Mouse (Mus musculus) right cerebral cortex, postnatal 36 days (tissue): ENCODE results near the gene Spem2.

Experiments used
- DNase-seq, 2 experiments: peaks; one replicate each; pipeline ENCODE4 v3.0.0; 2022; ENCODE audit warnings: low spot score in 2 of 2, mixed read lengths in 1 of 2

Spem2 gene

GRCm38 (mm10) chr11:69799394-69800137 is 18.7 kb downstream of the Spem2 start:
- DNase-seq, result no peak

GRCm38 (mm10) chr11:69797924-69798323 is 20.3 kb downstream of the Spem2 start:
- no peak for DNase-seq

GRCm38 (mm10) chr11:69795983-69796435 is 22.3 kb downstream of the Spem2 start:
- no peak for DNase-seq

DNA sequence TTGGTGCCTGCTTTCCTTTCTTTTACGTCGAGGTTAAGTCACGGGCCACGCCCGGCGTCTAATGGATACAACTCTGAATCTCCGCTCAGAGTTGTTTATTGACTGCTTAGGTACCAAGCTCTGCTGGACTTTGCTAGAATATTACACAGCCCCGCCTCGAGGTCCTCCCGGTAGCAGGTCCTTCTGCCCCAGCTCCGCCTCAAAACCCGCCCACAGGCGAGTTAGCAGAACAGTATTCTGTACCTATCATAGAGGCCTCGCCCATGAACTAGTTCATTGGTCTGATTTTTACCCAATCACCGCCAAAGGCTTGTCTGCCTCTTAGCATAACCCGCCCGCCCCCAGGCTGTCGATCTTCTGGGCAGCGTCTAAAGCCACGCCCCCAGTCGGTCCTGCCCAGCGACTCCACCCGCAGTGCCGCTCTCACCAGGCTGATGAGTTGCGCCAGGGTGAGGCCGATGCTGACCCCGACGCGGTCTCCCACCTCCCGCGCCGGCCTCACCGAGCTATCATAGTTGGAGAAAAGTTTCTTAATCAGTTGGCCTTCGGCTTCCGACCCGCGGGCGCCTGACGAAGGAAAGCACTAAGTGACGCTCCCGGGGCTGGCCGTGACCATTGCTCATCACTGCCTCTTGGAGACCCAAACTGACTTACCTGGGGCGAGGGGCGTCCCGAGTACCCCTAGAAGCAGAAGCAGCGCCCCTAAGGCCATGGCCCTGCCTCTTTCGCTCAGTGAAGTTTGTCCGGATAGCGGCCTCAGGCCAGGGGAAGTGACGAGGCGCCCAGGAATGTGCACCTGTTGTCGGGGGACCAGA is 22.9 kb downstream of the Spem2 start, which contains the start of gene Chrnb1:
Chrnb1 (minus strand) TSS at position 776 of the 815 bp plus-strand sequence.
- peak; percentile 87 to 92 for DNase-seq

GRCm38 (mm10) chr11:69793429-69793828 is 24.8 kb downstream of the Spem2 start:
- no peak for DNase-seq

- no peak for DNase-seq
These were observed 26.8 kb downstream of the Spem2 start for GRCm38 (mm10) chr11:69791420-69791819.

GRCm38 (mm10) chr11:69789431-69789830 is 28.8 kb downstream of the Spem2 start:
- DNase-seq, result no peak

DNA sequence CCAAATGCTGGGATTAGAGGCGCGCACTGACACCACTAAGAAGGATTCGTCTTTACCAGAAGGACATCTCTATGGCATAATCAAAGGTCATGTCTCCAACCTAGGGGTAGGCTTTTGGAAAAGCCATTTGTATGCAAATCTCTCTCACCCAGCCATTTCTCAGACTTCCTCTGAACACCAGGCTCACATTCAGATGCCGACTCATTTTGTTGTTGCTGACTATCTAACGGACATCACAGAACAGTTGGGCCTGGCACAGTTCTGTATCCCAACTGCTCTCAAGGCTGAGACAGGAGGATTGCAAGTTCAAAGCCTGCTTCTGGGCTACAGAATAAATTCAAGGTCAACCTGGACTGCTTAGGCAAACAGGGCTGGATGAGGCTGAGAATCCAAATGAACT is 31.0 kb downstream of the Spem2 start:
- DNase-seq, result no peak

- no peak for DNase-seq
These were observed 33.4 kb downstream of the Spem2 start for GRCm38 (mm10) chr11:69784793-69785272.

GRCm38 (mm10) chr11:69781828-69782227 is 36.4 kb downstream of the Spem2 start:
- no peak for DNase-seq

GRCm38 (mm10) chr11:69778985-69779384 is 39.3 kb downstream of the Spem2 start:
- DNase-seq, result no peak

DNA sequence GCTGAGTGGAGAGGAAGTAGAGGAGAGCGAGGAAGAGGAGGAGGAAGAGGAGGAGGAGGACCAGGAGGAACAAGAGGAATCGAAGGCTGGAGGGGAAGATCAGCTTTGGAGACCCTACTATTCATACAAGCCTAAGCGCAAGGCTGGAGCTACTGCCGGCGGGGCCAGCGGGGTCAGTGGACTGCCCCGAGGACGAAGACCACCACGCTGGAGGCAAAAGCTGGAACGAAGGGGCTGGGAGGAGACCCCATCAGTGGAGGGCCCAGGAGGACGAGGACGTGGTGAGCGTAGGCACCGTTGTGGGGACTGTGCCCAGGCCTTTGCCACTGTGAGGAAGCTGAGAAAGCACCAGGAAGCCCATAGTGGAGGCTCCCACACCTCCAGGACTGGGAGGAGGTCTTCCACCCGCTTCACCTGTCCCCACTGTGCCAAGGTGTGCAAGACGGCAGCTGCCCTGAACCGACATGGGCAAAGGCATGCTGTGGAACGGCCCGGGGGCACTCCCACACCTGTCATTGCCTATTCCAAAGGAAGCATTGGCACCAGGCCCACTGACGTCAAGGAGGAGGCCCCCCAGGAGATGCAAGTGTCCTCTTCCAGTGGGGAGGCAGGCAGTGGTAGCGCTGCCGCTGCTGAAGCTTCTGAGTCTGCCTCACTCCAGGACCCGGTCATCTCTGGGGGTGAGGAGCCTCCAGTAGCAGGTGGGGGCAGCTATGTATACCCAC is 39.8 kb downstream of the Spem2 start:
- DNase-seq, result no peak

DNA sequence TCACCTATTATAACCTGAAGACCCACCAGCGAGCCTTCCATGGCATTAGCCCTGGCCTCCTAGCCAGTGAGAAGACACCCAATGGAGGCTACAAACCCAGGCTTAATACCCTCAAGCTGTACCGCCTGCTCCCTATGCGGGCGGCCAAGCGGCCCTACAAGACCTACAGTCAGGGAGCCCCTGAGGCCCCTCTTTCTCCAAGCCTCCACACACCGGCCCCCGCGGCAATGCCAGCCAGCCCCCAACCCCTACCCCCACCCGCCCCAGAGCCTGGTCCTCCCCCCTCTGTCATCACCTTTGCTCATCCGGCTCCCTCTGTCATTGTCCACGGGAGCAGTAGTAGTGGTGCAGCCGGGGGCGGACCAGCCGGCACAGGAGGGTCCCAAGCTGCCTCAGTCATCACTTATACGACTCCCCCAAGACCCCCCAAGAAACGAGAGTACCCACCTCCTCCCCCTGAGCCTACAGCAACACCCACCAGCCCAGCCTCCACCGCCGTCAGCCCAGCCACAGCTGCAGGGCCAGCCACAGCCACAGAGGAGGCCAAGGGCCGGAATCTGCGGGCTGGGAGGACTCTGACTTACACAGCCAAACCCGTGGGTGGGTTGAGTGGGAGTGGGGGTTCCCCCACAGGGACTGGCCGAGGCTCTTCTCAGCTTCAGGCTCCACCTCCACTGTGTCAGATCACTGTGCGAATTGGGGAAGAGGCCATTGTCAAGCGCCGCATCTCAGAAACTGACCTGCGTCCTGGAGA is 40.6 kb downstream of the Spem2 start:
- DNase-seq, result no peak

- DNase-seq, result no peak
These were observed 41.8 kb downstream of the Spem2 start for GRCm38 (mm10) chr11:69776488-69776887.

DNA sequence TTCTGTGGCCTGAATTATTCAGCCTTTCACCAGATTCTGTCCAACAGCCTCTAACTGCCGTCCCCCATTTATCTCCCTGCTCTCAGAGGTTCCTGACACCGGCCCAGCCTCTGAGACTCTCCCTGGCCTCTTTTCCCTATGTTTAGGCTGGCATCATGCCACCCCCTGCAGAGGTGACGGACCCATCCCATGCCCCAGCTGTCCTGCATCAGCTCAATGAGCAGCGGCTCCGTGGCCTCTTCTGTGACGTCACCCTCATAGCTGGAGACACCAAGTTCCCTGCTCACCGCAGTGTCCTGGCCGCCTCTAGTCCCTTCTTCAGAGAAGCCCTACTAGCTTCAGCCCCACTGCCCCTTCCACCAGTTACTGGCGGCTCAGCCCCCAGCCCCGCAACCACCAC is 42.5 kb downstream of the Spem2 start:
- no peak for DNase-seq

GRCm38 (mm10) chr11:69774961-69775360 is 43.3 kb downstream of the Spem2 start:
- no peak for DNase-seq

DNA sequence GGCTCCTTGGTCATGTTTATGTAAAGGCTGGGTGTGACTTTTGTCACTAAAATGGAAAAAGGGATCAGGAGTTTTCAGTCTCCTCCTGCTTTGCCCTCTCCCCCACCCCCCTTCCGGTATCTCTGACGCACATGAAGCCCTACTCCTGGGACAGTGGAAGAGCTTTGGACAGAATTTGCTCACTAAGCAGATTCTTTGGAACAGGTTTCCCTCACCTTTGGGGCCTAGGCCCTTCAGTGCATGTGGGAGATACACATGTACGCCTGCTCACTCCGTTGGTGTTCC is 50.7 kb downstream of the Spem2 start:
- DNase-seq, result no peak

- no peak for DNase-seq
These were observed 51.2 kb downstream of the Spem2 start for GRCm38 (mm10) chr11:69766872-69767624.
